Mouse (Mus musculus) adrenal gland, adult 8-10 months (tissue): ENCODE measurements around the gene Bach2. TPM values are rescaled to one million over a fixed set of nuclear protein-coding genes. Genes with fewer than 3 reads are reported as not detected.

Source experiments
- DNase-seq: peaks from one replicate; pipeline ENCODE4 v3.0.0; 2022
- total RNA-seq, 4 experiments: library from RNA; stranded (reverse); gene quantifications; 2 replicates each; pipeline ENCODE4 v1.2.4; 2022

The Bach2 gene
- total RNA-seq, 4 experiments from 2014 or later, result 2.8 to 3.3 (median 3.0) TPM

- no peak for DNase-seq
Measured at GRCm38 (mm10) chr4:32250333-32251004, 11.9 kb downstream of the Bach2 start.

- DNase-seq, result peak; percentile 37
Measured at GRCm38 (mm10) chr4:32251005-32251365, 12.4 kb downstream of the Bach2 start.

GRCm38 (mm10) chr4:32251946-32252672, 13.5 kb downstream of the Bach2 start:
- DNase-seq, result no peak

GRCm38 (mm10) chr4:32257686-32258085, 19.1 kb downstream of the Bach2 start:
- no peak for DNase-seq

GRCm38 (mm10) chr4:32258093-32258492, 19.5 kb downstream of the Bach2 start:
- no peak for DNase-seq

GRCm38 (mm10) chr4:32258596-32258995, 20.0 kb downstream of the Bach2 start:
- no peak for DNase-seq

GRCm38 (mm10) chr4:32260909-32261308, 22.3 kb downstream of the Bach2 start:
- DNase-seq, result no peak

GRCm38 (mm10) chr4:32262825-32263684, 24.5 kb downstream of the Bach2 start:
- no peak for DNase-seq

- no peak for DNase-seq
Measured at GRCm38 (mm10) chr4:32263685-32264038, 25.1 kb downstream of the Bach2 start.

GRCm38 (mm10) chr4:32264892-32265291, 26.3 kb downstream of the Bach2 start:
- DNase-seq, result no peak

- no peak for DNase-seq
Measured at GRCm38 (mm10) chr4:32266731-32267130, 28.1 kb downstream of the Bach2 start.

GRCm38 (mm10) chr4:32268042-32268441, 29.4 kb downstream of the Bach2 start:
- DNase-seq, result no peak

GRCm38 (mm10) chr4:32272398-32272797, 33.8 kb downstream of the Bach2 start:
- no peak for DNase-seq

GRCm38 (mm10) chr4:32274776-32275294, 36.2 kb downstream of the Bach2 start:
- DNase-seq, result no peak

- DNase-seq, result no peak
Measured at GRCm38 (mm10) chr4:32279842-32280241, 41.2 kb downstream of the Bach2 start.

- no peak for DNase-seq
Measured at GRCm38 (mm10) chr4:32280401-32280800, 41.8 kb downstream of the Bach2 start.

- no peak for DNase-seq
Measured at GRCm38 (mm10) chr4:32281306-32281705, 42.7 kb downstream of the Bach2 start.

GRCm38 (mm10) chr4:32286405-32286804, 47.8 kb downstream of the Bach2 start:
- no peak for DNase-seq

GRCm38 (mm10) chr4:32288036-32288860, 49.6 kb downstream of the Bach2 start:
- DNase-seq, result peak; percentile 38

- no peak for DNase-seq
Measured at GRCm38 (mm10) chr4:32289845-32290244, 51.2 kb downstream of the Bach2 start.

GRCm38 (mm10) chr4:32291406-32291805, 52.8 kb downstream of the Bach2 start:
- DNase-seq, result no peak

GRCm38 (mm10) chr4:32293686-32294265, 55.2 kb downstream of the Bach2 start:
- no peak for DNase-seq
